Mouse (Mus musculus) stomach, embryonic 16.5 days (tissue): ENCODE results near the gene Ddx56. TPM values are rescaled to one million over a fixed set of nuclear protein-coding genes. Genes with fewer than 3 reads are reported as not detected.
A peak's percentile ranks its signal among the peaks of the same experiment; 100 is the strongest.

Experiments used
- ATAC-seq: fragments of 200-750 bp; cut with Nextera tagmentation; 2 replicates; pipeline ENCODE4 v1.8.0; 2017; ENCODE audit warnings: moderate number of reproducible peaks, moderate TSS enrichment; ENCODE audit not compliant: insufficient read depth, low FRiP score
- H3K27ac ChIP-seq: fragments of 300-500 bp; sonication (generic); 2 replicates; pipeline ENCODE4 v1.5.1; 2014; ENCODE audit warnings: low read length
- H3K27me3 ChIP-seq: fragments of 300-500 bp; sonication (generic); 2 replicates; pipeline ENCODE4 v1.6.1; 2014; ENCODE audit warnings: low read length, control low read depth, mixed read lengths; ENCODE audit not compliant: control insufficient read depth, insufficient read depth
- H3K36me3 ChIP-seq: fragments of 300-500 bp; sonication (generic); 2 replicates; pipeline ENCODE4 v1.6.1; 2014; ENCODE audit warnings: low read length; ENCODE audit not compliant: control insufficient read depth, insufficient read depth
- H3K4me1 ChIP-seq: fragments of 300-500 bp; sonication (generic); 2 replicates; pipeline ENCODE4 v1.6.1; 2014; ENCODE audit warnings: low read length, control low read depth, mixed read lengths; ENCODE audit not compliant: control insufficient read depth, insufficient read depth
- H3K4me2 ChIP-seq: fragments of 300-500 bp; sonication (generic); 2 replicates; pipeline ENCODE4 v1.6.1; 2014; ENCODE audit warnings: low read depth, low read length, mixed read lengths
- H3K4me3 ChIP-seq: fragments of 300-500 bp; sonication (generic); replicated peaks from 2 replicates; pipeline ENCODE4 v1.5.1; 2014; ENCODE audit warnings: mild to moderate bottlenecking, low read length
- H3K9ac ChIP-seq: fragments of 300-500 bp; sonication (generic); 2 replicates; pipeline ENCODE4 v1.6.1; 2014; ENCODE audit warnings: low read length
- H3K9me3 ChIP-seq: fragments of 300-500 bp; sonication (generic); replicated peaks from 2 replicates; pipeline ENCODE4 v1.6.1; 2016; ENCODE audit warnings: low read length, control low read depth; ENCODE audit not compliant: control insufficient read depth
- WGBS: fragments of 180-500 bp; shearing (Covaris S2); extraction: QIAGEN DNeasy Blood & Tissue Kit; methylation state at CpG from one replicate; pipeline ENCODE4 v1.1.7; 2014; 5-methylcytosine and 5-hydroxymethylcytosine counted together
- polyA plus RNA-seq: library from polyadenylated mRNA; unstranded; fragments of >200 nt; fragmentation: Nextera tagmentation; extraction: Ambion mirVana; gene quantifications from 2 replicates; pipeline ENCODE4 v1.2.1, GENCODE M21; 2015

Gene Ddx56
- polyA plus RNA-seq, 1 experiment from 2014 or later, result 85.2 TPM

GRCm38 (mm10) chr11:6244707-6245106 lies 22.9 kb downstream of the Ddx56 start:
- no peak overlapping the region for H3K27ac ChIP-seq
- H3K4me3 ChIP-seq, result no peak overlapping the region
- H3K4me1 ChIP-seq, result no peaks in the 10 kb centered on the region
- H3K9ac ChIP-seq, result no peak overlapping the region
- 54% methylated on average over 19 of the region's 19 CpGs for WGBS
- no peaks in the 10 kb centered on the region for H3K27me3 ChIP-seq
- no peaks in the 10 kb centered on the region for H3K9me3 ChIP-seq
- H3K36me3 ChIP-seq, result no peaks in the 10 kb centered on the region
- H3K4me2 ChIP-seq, result no peak overlapping the region
- no peak for ATAC-seq

- Histone ChIP-seq H3K27ac (no peak overlapping the region), H3K4me2 (no peak overlapping the region), H3K9ac (no peak overlapping the region), H3K36me3 (no peaks in the 10 kb centered on the region), H3K4me3 (no peak overlapping the region), H3K27me3 (no peaks in the 10 kb centered on the region), H3K9me3 (0 out of 2 replicates have a peak, but pooled peaks cover 8% of the 10 kb centered on the region), H3K4me1 (no peaks in the 10 kb centered on the region)
- no peak for ATAC-seq
- 81% methylated on average over 4 of the region's 4 CpGs for WGBS
Measured at GRCm38 (mm10) chr11:6233025-6233424, 34.5 kb downstream of the Ddx56 start.

- 0 out of 2 replicates have a peak, but pooled peaks cover 4% of the 10 kb centered on the region for H3K9me3 ChIP-seq
- WGBS, result 65% methylated on average over 7 of the region's 7 CpGs
- peak; percentile 27; the same call in 1 of the 2 replicates for ATAC-seq
- H3K36me3 ChIP-seq, result no peaks in the 10 kb centered on the region
- no peaks in the 10 kb centered on the region for H3K27me3 ChIP-seq
- H3K9ac ChIP-seq, result no peak within 1 kb of the TSS
- H3K4me2 ChIP-seq, result no peak within 1 kb of the TSS
- no peaks in the 10 kb centered on the region for H3K4me1 ChIP-seq
- no peak within 1 kb of the TSS for H3K27ac ChIP-seq
- H3K4me3 ChIP-seq, result no peak within 1 kb of the TSS
Measured at GRCm38 (mm10) chr11:6230012-6230411, 37.6 kb downstream of the Ddx56 start, which contains the start of gene Npc1l1. TSS of gene Npc1l1 (minus strand) at chr11:6230143.

GRCm38 (mm10) chr11:6224541-6225229 lies 42.9 kb downstream of the Ddx56 start:
- 72% methylated on average over 14 of the region's 14 CpGs for WGBS
- H3K27me3 ChIP-seq, result no peaks in the 10 kb centered on the region
- no peak overlapping the region for H3K4me2 ChIP-seq
- no peak overlapping the region for H3K4me3 ChIP-seq
- H3K27ac ChIP-seq, result no peak overlapping the region
- H3K4me1 ChIP-seq, result no peaks in the 10 kb centered on the region
- H3K36me3 ChIP-seq, result no peaks in the 10 kb centered on the region
- H3K9me3 ChIP-seq, result no peaks in the 10 kb centered on the region
- ATAC-seq, result no peak
- H3K9ac ChIP-seq, result no peak overlapping the region

- Histone ChIP-seq H3K36me3 (no peaks in the 10 kb centered on the region), H3K4me2 (no peak overlapping the region), H3K9me3 (no peaks in the 10 kb centered on the region), H3K27me3 (no peaks in the 10 kb centered on the region), H3K4me3 (no peak overlapping the region), H3K4me1 (no peaks in the 10 kb centered on the region), H3K27ac (no peak overlapping the region), H3K9ac (no peak overlapping the region)
- ATAC-seq, result no peak
- 94% methylated on average over 10 of the region's 10 CpGs for WGBS
Measured at GRCm38 (mm10) chr11:6222187-6222586, 45.4 kb downstream of the Ddx56 start.

GRCm38 (mm10) chr11:6219967-6220366 lies 47.6 kb downstream of the Ddx56 start:
- H3K4me2 ChIP-seq, result no peak overlapping the region
- no peaks in the 10 kb centered on the region for H3K4me1 ChIP-seq
- no peak overlapping the region for H3K9ac ChIP-seq
- no peaks in the 10 kb centered on the region for H3K36me3 ChIP-seq
- 86% methylated on average over 6 of the region's 6 CpGs for WGBS
- H3K27ac ChIP-seq, result no peak overlapping the region
- ATAC-seq, result no peak
- H3K4me3 ChIP-seq, result no peak overlapping the region
- H3K9me3 ChIP-seq, result no peaks in the 10 kb centered on the region
- no peaks in the 10 kb centered on the region for H3K27me3 ChIP-seq

- no peak for ATAC-seq
- no peaks in the 10 kb centered on the region for H3K9me3 ChIP-seq
- no peak overlapping the region for H3K27ac ChIP-seq
- no peaks in the 10 kb centered on the region for H3K36me3 ChIP-seq
- H3K4me3 ChIP-seq, result no peak overlapping the region
- no peaks in the 10 kb centered on the region for H3K27me3 ChIP-seq
- H3K4me1 ChIP-seq, result no peaks in the 10 kb centered on the region
- H3K9ac ChIP-seq, result no peak overlapping the region
- no peak overlapping the region for H3K4me2 ChIP-seq
- 76% methylated on average over 11 of the region's 11 CpGs for WGBS
Measured at GRCm38 (mm10) chr11:6218189-6218896, 49.2 kb downstream of the Ddx56 start.

- WGBS, result 51% methylated on average over 3 of the region's 3 CpGs
- Histone ChIP-seq H3K36me3 (no peaks in the 10 kb centered on the region), H3K4me2 (no peak overlapping the region), H3K27ac (no peak overlapping the region), H3K4me3 (no peak overlapping the region), H3K9ac (no peak overlapping the region), H3K27me3 (no peaks in the 10 kb centered on the region), H3K9me3 (no peaks in the 10 kb centered on the region), H3K4me1 (no peaks in the 10 kb centered on the region)
- ATAC-seq, result no peak
Measured at GRCm38 (mm10) chr11:6216834-6217233, 50.7 kb downstream of the Ddx56 start.
